9 mouse cellular contexts compared by ENCODE assay signal in the genomic region with DNA sequence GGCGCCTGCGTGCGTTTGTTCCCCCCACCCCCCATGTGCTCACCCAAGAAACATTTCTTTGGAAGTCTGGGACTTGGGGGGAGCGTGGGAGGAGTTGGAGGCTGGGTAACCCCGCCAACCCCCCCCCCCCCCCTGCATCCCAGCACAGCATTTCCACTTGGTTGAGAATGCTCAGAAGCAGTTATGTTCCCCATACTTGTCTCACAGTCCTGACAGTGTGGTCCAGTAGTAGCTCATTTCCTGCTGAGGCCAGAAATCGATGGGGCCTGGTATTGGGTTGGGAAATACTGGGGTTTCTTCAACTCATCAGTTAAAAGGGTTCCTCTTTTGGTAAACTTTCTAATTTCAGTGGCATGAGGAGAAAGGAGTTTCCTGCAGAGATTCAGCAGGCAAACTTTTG. TPM values are rescaled to one million over a fixed set of nuclear protein-coding genes. Genes with fewer than 3 reads are reported as not detected.
A peak's percentile ranks its signal among the peaks of the same experiment; 100 is the strongest.
DNase-seq lines count a peak whose midpoint lies in the region; ATAC-seq and TF ChIP-seq lines count a peak whose summit lies in the region.
"Had no signal": no experiment of that assay in that cellular context is flagged by ENCODE, and none has a peak within 500 bp of the region (broad histone marks: within the 10 kb centered on the region; RNA-seq: fewer than 3 reads in every experiment).

No protein-coding gene starts in this region.

- H3K9me3 ChIP-seq in erythroblast, embryonic 14.5 days (ENCODE audit: control insufficient read depth, low read length): peaks cover 5% of the 10 kb centered on the region
- no peaks in the 10 kb centered on the region for H3K9me3 ChIP-seq in lung, postnatal 0 days (ENCODE audit: low read length)

- WGBS in lung, postnatal 0 days: 6% methylated on average over 6 of the region's 6 CpGs

- ATAC-seq in erythroblast, adult 5-6 weeks (replicated peaks; ENCODE audit: low FRiP score, poor library complexity, severe bottlenecking): no peak
- peak; percentile 1 for ATAC-seq in Patski
- peak; percentile 26 to 36; a peak in 1 of 4 replicates for ATAC-seq in hematopoietic stem cell, adult 5-6 weeks (replicated peaks in 1 of 2; ENCODE audit: insufficient read depth in 1 of 2, low FRiP score in 2 of 2, low TSS enrichment in 1 of 2, low read depth in 1 of 2, poor library complexity in 2 of 2, severe bottlenecking in 2 of 2)
- peak; percentile 25 for ATAC-seq in lung, postnatal 0 days

- no peak for TF ChIP-seq EP300 in lung, postnatal 0 days (IDR thresholded peaks at IDR 0.05)

- CTCF ChIA-PET in Patski (lab: Charles Lee): interaction anchor here (1.6 kb wide), 1 partner anchor 40 kb away, joined by 4 read pairs; no protein-coding TSS in a partner anchor

- peak overlapping the region; percentile 82 for H3K27ac ChIP-seq in lung, postnatal 0 days (ENCODE audit: low read length)

- H3K4me3 ChIP-seq in erythroblast, embryonic 14.5 days (replicated peaks): peak overlapping the region; percentile 51
- peak overlapping the region; percentile 55 for H3K4me3 ChIP-seq in lung, postnatal 0 days (ENCODE audit: low read depth, low read length)

- peak overlapping the region; percentile 49 for H3K4me2 ChIP-seq in lung, postnatal 0 days (replicated peaks; ENCODE audit: low read depth, low read length)

- DNase-seq in Patski (ENCODE audit: low read depth, low spot score): no peak
- DNase-seq in lung, postnatal 0 days (ENCODE audit: low spot score): peak; percentile 26
- peak; percentile 1 for DNase-seq in yolk sac, embryonic 10.5 days (ENCODE audit: low spot score)
- DNase-seq in right cerebral cortex, postnatal 25 days: no peak
- DNase-seq in urinary bladder, adult 18-20 months (ENCODE audit: low spot score in 2 of 2): no peak

- peaks cover 20% of the 10 kb centered on the region for H3K27me3 ChIP-seq in erythroblast, embryonic 14.5 days (ENCODE audit: control insufficient read depth)
- H3K27me3 ChIP-seq in Patski: peaks cover 4% of the 10 kb centered on the region
- no peaks in the 10 kb centered on the region for H3K27me3 ChIP-seq in lung, postnatal 0 days (replicated peaks; ENCODE audit: insufficient read depth, low read length)
- H3K27me3 ChIP-seq: CH12.LX had no signal

- no peaks in the 10 kb centered on the region for H3K4me1 ChIP-seq in erythroblast, embryonic 14.5 days (ENCODE audit: control insufficient read depth)
- H3K4me1 ChIP-seq in lung, postnatal 0 days (ENCODE audit: insufficient read depth, low read depth, low read length): no peaks in the 10 kb centered on the region

- no peaks in the 10 kb centered on the region for H3K36me3 ChIP-seq in erythroblast, embryonic 14.5 days (ENCODE audit: control insufficient read depth)
- H3K36me3 ChIP-seq in lung, postnatal 0 days (ENCODE audit: insufficient read depth, low read length): no peaks in the 10 kb centered on the region

- TF ChIP-seq CTCF in Patski (IDR thresholded peaks at IDR 0.05): no peak
- TF ChIP-seq CTCF in lung, postnatal 0 days (IDR thresholded peaks at IDR 0.05): no peak

- POLR2A ChIA-PET in Patski (lab: Charles Lee): no interaction called here

- in situ Hi-C loops in Patski (cut with MboI; ENCODE audit: low pct_unique_long_range_greater_than_20kb): no loop called here

- H3K9ac ChIP-seq in lung, postnatal 0 days (replicated peaks; ENCODE audit: low read depth): peak overlapping the region; percentile 46; the same call in 1 of the 2 replicates

RNA-seq across cellular contexts. Expression of gene Diaph2, which starts 1.1 kb away (rescaled TPM):
- polyA plus RNA-seq in erythroblast, embryonic 14.5 days (2012): 0.05 TPM in 1 of 2 replicates, not detected in the other
- total RNA-seq in erythroblast, adult 5-6 weeks (2015; ENCODE audit: low replicate concordance): 10.7 and 14.8 TPM in 2 replicates
- total RNA-seq in erythroblast, adult 5-6 weeks (2017; ENCODE audit: low replicate concordance): 3.6 and 4.4 TPM in 2 replicates
- 19.1 TPM for polyA plus RNA-seq in Patski (2021)
- 10.0 and 11.4 TPM in 2 replicates for total RNA-seq in hematopoietic stem cell, adult 5-6 weeks (2017)
- polyA plus RNA-seq in lung, postnatal 0 days (2015; fragmentation: Nextera tagmentation; extraction: Ambion mirVana): 7.5 and 12.3 TPM in 2 replicates
- total RNA-seq: CH12.LX had no signal

Comparison
In these comparisons a context has a peak if more than half of its experiments do, and no peak if none do; other contexts are left out.
1. DNase-seq: peak in lung, postnatal 0 days (single experiment) and yolk sac, embryonic 10.5 days (single experiment); none in Patski (single experiment), right cerebral cortex, postnatal 25 days (single experiment) and urinary bladder, adult 18-20 months (0 of 2).